Mouse (Mus musculus): ENCODE data around the gene Znrf1. TPM values are rescaled to one million over a fixed set of nuclear protein-coding genes. Genes with fewer than 3 reads are reported as not detected.

Gene Znrf1
- total RNA-seq, 2 experiments from 2014 or later, result 49.9 to 57.5 TPM

DNA sequence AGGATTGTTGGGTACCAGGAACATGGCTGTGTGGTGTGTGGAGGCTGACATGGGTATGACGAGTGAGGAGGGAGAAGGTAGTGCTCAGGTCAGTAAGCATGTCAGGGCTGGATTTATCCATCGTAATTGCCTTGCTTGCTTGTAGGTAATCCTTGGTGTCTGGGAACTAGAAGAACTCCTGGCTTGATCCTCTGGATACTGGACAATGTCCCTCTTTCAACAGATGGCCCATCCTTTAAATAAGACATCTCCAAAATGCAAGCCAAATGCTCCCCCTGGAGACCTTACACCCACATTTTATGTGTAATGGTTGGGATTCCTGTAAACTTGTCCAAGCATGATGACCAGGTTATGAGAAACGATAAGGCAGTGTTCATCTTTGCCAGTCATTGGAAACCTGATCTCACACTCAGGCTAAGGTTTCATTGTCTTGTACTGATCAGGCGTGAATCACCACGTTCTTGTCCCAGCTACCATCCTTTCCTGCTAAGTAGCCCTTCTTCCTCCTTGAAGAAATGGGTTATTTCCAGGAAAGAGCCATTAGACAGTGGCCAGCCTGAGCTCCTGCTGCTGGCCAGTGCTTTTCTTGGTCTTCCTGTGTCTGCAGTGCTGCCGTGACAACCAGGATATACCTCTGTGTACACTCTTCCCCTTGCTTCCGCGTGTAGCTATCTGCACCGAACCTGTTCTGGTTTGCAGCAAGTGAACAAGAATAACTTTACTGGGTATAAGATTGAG is 64.0 kb downstream of the Znrf1 start:
- no peak for DNase-seq

DNA sequence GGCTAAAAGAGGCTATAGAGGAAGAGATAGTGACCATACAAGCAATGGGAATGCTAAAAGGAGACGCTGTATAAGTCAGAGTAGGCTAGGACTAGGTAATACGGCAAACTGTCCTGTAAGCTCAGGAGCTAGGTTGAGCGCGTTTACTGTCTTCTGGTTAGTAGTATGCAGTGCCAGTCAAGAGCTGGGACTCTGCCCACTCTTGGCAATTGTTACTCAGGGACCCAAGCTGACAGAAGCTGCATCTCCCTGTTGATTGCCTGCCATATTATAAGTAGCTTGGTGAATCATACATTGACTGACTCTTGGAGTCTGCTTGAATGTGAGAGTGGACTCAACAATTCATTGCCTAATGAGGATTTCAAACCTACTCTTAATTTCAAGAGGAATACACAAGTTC is 66.2 kb downstream of the Znrf1 start:
- no peak for DNase-seq

DNA sequence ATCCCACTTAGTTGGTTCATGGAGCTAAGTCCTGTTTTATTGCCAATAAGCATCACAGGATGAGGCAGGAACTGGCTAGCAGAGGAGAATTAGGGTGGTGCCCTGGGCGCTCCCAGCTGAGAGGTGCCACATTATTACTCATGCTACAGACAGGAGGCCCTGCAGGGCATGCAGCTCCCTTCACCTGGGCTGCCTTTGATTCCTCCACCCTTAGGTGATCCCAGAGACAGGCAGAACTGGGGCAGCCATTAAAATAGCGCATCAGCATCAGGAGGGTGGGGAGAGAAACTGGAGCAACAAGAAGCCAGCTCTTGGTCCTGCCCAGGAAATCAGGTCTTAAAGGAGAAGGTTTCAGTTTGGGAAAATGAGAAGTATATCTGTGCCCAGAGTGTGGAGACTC is 69.1 kb downstream of the Znrf1 start:
- DNase-seq, result no peak

DNA sequence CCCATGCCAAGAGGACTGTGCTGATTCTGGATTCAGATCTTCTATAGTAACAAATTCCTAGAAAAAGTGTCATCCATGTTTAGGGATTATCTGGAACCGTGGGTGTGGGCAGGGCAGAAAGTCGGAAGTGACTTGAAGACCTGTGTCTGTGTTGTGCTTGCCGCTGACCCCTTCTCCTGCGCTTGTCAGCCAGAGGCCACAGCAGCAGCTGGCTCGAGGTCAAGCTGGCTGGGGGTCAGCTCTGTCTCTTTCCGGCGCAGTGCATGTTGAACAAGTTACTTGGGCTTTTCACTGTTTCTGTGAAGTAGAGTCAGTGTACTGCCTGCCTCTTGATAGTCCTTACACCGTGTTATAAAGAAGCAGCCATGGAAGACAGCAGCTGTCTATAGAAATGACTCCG is 71.1 kb downstream of the Znrf1 start:
- no peak for DNase-seq

DNA sequence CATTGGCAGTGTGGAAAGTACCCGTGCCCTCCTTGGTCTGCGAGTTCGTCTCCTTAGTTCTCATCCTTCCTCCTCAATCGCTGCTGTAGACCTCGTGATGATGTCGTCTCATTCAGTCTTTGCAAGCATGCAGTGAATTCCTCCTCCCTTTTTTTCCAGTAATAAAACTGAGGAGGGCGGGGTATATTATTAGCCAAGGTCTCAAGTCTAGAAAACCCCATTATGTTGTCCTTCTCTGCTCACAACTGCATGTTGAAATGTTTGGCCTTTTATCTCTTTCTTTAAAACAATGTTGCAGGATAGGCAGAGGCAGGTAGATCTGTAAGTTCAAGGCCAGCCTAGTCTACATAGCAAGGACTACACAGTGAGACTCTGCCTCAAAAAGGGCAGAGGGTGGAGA is 71.5 kb downstream of the Znrf1 start:
- no peak for DNase-seq

DNA sequence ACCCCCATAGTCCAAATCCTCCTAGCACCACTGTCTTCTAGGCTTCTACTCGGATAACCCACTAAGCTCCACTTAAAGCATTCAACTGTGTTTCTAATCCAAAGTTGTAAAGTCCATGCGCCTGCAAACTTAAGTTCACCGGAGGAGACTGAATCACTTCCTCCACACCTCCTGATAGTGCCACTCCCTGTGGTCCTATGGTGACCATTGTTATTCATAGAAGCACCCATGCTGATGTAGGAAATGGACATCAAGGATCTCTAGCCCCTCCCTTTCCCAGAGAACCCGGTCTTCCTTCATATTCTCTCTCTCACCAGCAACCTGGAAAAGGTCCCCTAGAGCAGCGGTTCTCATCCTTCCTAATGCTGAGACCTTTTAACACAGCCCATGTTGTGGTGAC is 77.3 kb downstream of the Znrf1 start:
- DNase-seq, result no peak

DNA sequence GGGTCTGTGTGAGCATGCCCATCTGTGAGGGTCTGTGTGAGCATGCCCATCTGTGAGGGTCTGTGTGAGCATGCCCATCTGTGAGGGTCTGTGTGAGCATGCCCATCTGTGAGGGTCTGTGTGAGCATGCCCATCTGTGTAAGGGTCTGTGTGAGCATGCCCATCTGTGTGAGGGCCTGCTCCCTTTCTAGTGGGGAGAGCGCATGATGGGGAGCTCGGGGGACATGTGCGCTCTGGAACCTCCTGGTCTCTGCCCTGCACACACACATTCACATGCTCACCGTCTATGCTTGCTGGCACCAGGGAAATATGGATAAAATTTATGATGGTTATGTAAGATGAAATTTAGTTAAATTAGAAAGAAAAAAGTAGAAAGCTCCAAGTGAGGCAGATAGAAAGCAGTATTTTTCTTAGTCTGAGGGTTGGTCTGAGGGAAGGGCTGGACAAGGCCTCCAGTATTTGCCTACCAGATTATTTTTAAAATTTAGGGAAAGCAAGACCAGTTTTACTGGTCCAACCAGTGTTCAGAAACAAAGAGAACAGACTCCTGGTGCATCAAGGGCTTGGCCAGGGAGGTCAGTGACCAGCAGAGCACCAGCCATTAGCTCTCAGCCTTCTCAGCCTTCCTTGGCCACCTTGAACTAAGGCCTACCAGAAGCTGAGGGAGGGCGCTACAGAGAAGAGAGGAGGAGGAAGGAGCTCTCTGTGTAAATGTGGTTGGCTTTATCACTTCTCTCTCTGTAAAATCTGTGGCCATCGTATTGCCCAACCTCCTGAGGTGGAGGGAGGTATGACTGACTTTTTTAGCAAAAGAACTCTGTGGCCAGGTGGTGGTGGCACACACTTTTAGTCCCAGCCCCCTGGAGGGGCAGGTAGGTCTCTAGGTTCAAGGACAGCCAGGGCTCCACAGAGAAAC is 79.1 kb downstream of the Znrf1 start:
- no peak for DNase-seq

DNA sequence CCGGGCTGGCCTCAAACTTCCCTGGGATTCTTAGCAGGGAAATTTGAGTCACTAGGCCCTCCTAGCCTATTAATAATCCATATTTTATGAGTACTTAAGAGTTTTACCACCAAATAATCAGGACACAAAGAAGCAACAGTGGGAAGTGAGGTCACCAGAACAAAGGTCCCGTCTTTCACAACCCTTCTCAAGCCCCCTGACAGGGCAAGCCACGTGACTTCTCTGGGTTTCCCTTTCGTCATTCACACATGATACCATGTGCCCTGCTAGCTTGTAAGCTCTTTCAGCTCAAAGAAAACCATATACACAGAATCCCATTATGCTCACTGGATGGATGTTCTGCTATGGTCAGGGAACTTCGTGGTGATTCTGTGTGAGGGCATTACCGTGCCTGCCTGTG is 81.9 kb downstream of the Znrf1 start:
- no peak for DNase-seq

DNA sequence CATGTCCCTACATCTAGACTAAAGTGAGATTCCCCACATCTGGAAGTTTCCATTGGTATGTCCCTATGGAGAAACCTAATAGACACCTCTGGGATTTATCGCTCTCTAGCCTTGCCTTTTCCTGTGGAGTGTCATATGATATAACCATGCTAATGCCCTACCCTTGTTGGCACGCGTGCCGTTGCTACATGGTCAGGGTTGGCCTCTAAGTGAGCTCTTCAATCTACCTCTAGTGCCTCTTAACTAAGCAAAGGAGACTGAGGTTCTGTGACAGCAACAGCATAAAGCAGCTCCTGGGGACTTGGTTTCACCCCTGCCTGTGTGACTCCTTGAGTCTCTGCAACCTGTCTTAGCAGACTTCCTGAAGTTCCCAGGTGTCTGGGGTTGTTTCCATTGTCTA is 82.4 kb downstream of the Znrf1 start:
- no peak for DNase-seq

DNA sequence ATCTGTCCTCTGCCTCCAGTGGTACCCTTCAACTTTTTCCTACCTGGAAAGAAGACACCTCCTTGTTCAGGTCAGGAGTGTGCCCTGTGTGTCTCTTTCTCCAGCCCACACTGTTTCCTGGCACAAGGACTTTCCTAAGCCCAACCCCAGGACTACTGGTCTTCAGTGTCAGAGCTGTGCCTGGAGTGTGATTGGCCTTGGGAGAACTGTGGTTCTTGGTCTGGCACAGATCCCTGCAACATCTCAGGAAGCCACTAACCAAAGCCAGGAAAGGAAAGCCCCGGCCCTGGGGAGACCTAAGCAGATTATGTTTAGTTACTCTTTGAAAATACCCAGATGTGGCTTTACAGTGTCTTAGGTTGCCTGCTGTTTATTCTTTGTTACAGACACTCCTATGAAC is 84.0 kb downstream of the Znrf1 start:
- peak; percentile 56 for DNase-seq

DNA sequence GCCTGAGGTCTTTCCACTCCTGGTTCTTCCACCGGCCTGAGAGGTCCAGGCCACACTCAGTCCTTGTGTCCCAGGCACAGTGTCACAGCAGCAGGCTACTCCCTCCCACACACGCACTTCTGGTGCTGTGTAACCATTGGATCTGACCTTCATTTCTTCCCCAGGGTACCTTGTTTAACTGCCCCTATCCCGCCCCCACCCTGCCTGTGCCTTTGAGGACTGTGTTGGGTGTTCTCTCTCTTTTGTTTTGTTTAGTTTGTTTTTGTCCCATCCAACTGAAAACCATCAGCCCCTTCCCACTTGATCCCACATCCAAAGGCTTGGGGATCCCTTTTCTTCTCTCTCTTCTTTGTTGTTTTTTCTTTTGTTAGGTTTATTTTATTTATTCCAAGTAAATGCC is 86.2 kb downstream of the Znrf1 start:
- no peak for DNase-seq

DNA sequence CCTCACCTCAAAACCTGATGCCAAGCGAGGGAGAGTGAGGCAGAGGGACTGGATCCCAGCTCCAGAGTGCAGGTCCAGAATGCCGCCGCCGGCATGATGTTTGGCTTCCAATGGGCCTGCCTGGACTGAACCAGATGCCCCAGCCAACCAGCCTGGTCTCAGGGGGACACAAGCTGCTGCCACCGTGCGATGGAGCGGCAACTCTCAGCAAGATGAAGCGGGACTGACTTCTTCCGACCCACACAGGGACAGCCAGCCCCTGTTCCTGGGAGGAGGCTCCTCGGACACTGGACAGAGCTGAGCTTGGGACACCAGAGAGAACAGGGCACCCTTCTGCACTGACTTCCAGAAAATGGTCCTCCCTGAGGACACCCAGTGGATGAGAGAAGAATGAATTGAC is 86.7 kb downstream of the Znrf1 start:
- DNase-seq, result no peak

DNA sequence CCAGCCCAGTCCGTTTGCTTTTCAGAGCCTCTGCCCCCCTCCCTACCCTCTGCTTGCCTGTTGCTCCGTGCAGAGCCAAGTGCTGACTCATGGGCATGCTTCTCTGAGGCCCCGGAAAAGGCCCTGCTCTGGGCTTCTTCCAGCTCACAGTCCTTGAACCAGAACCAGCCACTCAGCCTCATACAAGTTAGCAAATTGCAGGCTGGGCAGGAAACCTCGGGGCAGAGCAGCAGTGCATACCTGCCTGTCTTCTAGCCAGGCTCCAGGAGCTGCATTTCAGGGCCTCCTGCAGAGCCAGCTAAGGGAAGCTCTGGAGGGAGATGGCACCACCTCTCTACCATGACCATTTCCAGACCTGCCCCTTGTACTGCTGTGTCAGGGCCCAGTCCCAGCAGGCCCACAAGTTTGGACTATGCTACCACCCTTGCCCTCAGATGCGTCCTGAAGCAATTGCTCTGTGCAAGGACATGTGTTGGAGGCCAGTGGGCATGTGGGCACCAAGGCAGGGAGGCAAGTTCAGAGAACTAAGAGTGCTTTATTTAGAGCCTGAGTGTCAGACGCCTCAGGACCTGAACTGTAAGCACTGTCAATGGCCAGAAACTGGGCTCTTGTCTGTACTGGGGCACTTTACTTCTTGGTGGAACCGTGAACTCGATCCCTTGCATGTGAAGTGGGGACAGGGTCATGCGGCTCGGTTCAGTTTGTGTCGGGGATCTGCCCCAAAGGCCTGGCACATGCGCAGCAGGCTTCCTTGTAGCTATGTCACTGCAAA is 88.4 kb downstream of the Znrf1 start:
- DNase-seq, result peak; percentile 84

DNA sequence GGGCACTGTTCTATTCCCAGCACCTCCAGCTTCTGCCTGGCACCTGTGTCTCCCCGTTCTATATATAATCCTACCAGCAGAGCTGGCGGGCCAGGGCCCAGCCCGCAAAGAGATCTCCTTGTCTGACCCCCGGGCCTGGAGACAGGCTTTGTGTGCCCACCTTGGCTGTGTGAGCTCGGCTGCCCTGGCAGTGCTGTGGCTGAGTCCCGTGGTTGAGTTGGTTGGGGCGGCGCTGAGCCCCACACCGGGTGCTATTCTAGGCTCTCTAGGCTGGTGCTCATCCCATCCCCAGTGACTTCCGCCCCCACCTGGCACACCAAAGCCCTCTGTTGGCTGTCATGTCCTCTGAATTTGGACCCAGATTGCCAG is 88.9 kb downstream of the Znrf1 start:
- peak; percentile 87 for DNase-seq

DNA sequence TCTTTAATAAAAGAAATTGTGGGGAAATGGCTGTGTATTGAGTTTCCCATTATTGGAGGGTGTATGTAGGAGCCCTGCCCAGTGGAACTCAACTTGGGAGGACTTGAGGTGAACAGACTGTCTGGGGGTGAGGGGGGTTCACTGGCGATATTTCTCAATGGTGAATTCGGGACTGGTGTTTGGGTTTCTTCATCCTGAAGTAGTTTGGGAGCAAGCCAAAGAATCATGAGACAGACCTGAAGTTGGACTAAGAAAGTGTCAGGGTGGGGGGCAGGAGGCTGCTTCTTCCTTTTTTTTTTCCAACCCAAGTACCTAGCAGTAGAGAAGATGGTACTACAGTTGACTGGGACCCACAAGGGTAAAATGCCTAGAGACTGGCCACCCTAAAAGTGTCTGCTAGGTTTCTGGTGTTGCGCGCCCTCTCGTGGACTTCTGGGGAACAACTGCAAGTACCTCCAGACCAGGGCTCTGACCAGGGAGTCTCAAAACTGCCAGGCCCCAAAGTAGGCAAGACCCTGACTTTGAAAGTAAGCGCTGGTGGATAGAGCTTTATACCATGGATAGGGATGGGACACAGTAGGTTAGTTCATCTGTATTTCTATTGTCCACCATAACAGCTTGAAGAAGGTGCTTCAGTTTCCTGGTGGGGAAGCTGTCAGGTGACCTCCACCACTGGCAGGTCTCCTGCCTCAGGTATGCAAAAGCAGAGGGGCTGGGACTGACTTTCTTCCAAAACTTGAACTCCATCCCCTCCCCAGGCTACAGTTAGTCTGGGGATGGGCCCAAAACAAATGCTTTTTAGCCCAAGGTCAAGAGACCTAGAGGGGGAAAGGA is 90.0 kb downstream of the Znrf1 start:
- peak; percentile 61 for DNase-seq

DNA sequence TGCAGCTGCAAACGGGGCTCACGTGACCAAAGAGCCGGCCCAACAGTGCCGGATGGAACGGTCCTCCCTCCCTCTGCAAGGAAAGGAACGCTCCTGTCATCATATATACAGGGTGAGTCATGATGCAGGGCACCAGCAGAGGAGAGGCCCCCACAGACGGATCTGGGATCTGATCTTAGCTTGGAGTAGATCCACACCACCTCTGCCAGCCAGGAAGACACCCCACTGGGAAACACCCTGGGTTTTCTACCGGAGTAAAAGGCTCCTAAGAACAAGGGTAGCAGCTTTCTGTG is 90.6 kb downstream of the Znrf1 start:
- no peak for DNase-seq

DNA sequence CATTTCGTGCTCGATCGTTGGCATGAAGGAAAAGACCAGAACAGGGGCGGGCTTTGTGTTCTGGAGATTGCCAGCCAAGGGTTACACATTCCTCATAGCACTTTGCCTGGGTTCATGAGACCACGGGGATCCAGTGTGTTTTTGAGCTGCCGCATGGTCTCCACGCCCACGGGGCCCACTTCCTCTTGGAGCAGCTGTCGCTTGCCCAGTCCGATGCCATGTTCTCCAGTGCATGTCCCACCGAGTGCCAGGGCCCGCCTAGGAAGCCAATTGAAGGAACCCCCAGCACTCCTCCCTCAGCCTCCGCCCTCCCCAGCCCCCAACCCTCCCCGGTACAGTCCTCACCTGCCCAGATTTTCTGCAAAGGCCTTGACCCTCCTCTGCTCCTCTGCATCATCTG is 91.0 kb downstream of the Znrf1 start:
- DNase-seq, result no peak

DNA sequence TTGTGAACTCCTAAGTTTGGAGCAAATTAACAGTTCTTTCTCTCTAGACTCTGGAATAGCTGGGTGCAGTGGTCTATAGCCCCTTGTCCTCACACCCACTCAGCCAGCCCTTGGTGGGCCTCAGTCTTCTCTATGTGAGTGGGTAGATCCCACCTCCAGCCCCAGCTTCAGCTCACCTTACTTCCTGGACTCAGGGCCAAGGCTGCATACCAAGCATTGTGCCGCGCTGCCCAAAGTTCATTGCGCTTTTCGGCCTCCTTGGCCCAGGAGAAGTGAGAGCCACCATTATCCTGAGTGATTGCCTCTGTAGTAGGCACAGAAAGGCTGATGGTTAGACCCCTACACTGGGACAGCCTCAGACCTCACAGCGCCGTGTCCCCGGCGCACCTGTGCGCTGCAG is 92.0 kb downstream of the Znrf1 start:
- DNase-seq, result no peak

DNA sequence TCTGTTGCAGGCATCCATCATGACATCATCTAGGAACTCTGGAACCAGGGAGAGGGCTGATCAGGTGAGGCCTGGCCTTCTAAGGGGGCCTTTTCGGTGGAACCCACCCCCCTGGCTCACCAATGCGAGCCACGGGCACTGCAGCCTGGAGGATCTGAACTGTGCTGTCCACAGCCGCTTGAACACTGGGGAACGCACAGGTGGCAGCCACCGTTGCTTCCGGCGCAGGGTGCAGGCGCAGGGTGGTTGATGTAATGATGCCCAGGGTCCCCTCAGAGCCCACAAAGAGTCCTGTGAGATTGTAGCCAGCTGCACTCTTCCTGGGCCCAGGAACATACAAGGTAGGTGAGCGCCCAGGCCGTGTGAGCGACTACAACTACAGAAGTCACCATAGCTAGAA is 92.5 kb downstream of the Znrf1 start:
- no peak for DNase-seq

DNA sequence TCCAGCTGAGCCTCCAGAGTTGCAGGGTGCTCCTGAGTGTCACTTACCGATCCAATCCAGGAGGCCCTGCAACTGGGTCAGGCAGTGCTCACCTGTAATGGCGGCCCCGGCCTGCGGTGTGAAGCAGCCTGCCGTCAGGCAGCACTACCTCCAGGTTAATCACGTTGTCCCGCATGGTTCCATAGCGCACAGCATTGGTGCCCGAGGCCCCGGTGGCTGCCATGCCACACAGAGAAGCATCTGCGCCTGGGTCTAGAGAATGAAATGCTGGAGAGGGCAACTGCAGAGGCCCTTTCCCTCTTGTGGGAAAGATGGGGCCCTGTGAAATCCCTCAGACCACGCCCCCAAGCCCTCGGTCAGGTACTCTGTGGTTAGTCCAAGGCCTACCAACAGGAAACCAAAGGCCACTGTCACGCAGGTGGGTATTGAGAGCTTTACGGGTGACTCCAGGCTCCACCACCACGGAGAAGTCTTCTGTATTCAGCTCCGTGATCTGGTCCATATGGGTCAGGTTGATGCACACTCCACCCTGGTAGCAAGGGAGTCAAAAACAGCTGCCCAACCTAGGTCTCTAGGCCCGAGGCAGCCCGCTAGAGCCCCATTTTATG is 93.1 kb downstream of the Znrf1 start:
- DNase-seq, result no peak

DNA sequence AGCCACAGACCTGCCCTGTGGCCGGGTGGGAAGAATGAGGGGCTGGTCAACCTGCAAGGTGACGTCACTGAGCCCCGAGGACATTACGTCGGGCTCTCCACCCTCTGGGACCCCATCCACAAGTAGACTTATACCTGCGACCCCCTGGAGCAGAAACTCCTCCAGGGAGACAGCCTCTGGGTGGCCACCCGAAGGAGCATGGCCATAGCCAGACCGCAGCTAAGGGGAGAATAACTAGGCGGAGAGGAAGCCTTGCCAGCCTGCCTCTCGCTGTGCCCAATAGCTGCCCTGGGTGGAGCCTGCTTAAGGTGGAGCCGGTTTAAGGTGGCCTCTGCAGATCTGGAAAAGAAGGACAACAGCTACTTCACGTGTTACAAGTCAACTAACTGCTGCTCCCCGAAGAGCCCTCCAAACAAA is 94.2 kb downstream of the Znrf1 start, which contains the start of gene Ldhd:
Gene Ldhd, minus strand, starts transcription at position 270 of the 417 bp plus-strand sequence.
- DNase-seq, result peak; percentile 72

DNA sequence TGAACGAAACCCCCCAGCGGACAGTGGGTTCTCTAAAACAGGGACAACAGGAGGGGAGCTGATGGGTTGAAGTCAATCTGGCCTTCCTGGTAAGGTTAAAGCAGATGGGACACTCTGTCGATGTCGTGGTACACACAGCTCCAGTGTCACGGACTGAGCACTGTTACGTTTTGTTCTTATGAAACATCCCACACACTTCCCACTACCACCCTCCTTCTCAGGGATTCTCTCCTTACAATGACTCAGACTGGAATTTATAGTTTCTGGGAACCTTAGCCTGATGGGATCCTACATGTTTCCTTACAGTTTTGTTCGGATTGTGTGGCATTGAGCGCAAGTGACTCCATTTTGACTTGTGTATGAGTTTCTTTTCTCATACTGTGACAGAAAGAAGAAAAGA is 95.7 kb downstream of the Znrf1 start:
- DNase-seq, result no peak

Data from gastrocnemius, postnatal 25 days (tissue).